Mouse (Mus musculus) mammary gland, adult 2 months (tissue): ENCODE results near the gene Alpi. TPM values are rescaled to one million over a fixed set of nuclear protein-coding genes. Genes with fewer than 3 reads are reported as not detected.

Experiments
- polyA plus RNA-seq: library from polyadenylated mRNA; depleted of rRNA; stranded (reverse); fragments of >200 nt; gene quantifications from 2 replicates; pipeline ENCODE4 v1.2.3, GENCODE M21; 2012; ENCODE audit warnings: low replicate concordance; rRNA removed

Gene Alpi
- not detected in 2 replicates for polyA plus RNA-seq

GRCm38 (mm10) chr1:87101411-87101810 lies at the start of gene Alpi:
Gene Alpi, minus strand, starts transcription at chr1:87101606.

GRCm38 (mm10) chr1:87124673-87125072 lies 23.3 kb upstream of the Alpi start, which contains the start of gene Akp3:
Gene Akp3, plus strand, starts transcription at chr1:87124973.

DNA sequence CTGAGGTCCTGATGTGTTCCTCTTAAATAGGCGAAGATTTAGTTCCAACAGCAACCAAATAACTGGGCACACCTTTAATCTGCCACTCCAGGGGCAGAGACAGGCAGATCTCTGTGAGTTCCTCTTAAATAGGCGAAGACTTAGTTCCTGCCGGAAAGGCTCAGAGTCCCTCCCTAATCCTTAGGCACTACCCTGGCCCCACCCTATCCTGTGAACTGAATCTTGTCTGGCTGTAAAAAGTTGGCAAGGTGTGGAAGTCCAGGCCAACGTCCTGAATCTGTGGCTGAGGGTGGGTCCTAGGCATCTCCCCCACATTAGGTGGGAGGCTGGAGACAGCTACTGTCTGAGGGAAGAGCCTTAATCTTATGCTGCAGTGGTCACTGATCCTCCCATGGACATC lies 11.6 kb downstream of the Alpi start, which contains the start of gene Alppl2:
Gene Alppl2, minus strand, starts transcription at position 101 of the 400 bp plus-strand sequence.

Other genes starting within 250 kb of the Alpi start
- not detected in 2 replicates for gene Alppl2, start 11.7 kb downstream of the Alpi start, polyA plus RNA-seq
- not detected in 2 replicates for gene Akp3, start 23.4 kb upstream of the Alpi start, polyA plus RNA-seq
- 0.04 and 0.50 TPM in 2 replicates for gene Ecel1, start 54.9 kb upstream of the Alpi start, polyA plus RNA-seq
- not detected in 2 replicates for gene Prss56, start 81.7 kb upstream of the Alpi start, polyA plus RNA-seq
- gene Chrnd, start 89.0 kb upstream of the Alpi start, polyA plus RNA-seq, result 0.43 TPM in 1 of 2 replicates, not detected in the other
- gene Chrng, start 103.1 kb upstream of the Alpi start, polyA plus RNA-seq, result 0.04 TPM in 1 of 2 replicates, not detected in the other
- gene Eif4e2, start 112.3 kb upstream of the Alpi start, polyA plus RNA-seq, result 23.4 and 41.1 TPM in 2 replicates
- gene Efhd1, start 162.8 kb upstream of the Alpi start, polyA plus RNA-seq, result 48.2 and 52.3 TPM in 2 replicates
- 22.4 and 36.9 TPM in 2 replicates for gene Gigyf2, start 225.4 kb upstream of the Alpi start, polyA plus RNA-seq